Mouse (Mus musculus) left cerebral cortex, adult 11 months (tissue): Measurements from ENCODE around the gene Palld.

Experiments used
- DNase-seq: peaks from one replicate; pipeline ENCODE4 v3.0.0; 2022; ENCODE audit warnings: low spot score

Palld gene

DNA sequence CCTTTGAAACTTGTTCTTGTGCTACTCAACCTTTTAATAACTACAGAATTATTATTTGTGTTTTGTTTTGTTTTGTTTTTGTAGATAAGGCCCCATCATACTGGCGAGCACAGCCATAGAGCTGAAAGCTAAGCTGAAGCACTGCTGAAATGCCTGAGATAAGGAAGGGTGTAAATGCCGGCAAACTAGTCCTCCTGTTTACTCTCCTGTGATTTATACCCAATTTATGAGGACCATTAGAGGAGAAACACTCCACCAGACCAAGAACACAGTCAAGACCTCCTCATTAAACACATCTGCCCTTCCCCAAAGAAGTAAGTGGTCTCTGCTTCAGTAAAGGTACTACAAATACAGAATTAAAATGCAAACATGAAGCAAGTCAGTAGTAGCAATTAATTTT, 219.6 kb downstream of the Palld start:
- DNase-seq = no peak

DNA sequence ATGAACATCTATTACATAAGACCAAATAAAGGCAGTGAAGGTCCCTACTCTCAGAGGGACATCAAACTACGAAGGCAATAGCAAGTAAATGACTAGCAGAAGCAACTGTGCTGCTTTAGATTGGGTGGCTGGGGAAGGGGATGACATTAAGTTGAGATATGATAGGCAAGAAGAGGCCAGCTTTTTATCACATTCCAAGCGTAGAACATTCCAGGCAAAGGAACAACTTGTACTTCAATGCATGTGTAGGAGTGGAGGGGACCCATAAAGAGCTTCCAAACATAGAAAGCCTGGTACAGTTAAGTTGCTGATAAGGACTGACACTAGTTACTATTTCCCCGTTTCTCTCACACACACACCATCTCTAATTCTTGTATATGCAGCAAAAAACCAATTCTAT, 221.3 kb downstream of the Palld start:
- DNase-seq = no peak

DNA sequence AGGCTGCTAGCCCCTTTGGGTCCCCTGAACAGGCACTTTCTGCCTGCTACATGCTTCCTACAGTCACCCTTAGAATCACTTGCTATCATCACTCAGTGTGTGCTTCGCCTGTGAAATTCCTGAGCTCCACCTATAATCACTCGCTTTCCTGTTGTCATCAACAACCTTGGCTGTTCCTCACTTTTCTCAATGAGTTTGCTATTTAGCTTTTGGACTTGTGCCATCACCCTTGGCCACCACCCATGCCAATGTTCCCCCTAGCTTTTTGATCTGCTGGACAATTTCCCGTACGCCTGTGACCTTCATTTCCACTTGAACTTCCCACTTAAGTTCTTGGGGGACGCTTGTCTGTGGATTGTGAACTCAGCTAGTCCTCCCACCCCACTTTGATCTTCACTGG, 225.3 kb downstream of the Palld start:
- no peak for DNase-seq

DNA sequence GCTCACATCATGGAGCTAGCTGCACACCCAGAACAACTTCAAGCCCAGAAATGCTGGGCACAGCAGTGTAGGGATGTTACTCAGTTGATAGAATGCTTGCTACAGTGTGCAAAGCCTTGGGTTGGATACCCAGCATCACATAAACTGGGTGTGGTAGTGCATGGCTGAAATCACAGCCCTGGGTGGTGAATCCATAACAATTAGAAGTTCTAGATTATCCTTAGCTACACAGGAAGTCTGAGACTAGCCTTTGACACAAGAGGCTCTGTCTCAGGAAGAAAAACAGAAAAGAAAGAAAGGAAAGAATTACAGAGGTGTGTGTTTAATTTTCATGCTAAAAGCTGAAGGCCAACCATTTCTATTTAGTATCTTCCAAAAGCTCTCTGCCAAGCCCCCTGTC, 231.3 kb downstream of the Palld start:
- no peak for DNase-seq

DNA sequence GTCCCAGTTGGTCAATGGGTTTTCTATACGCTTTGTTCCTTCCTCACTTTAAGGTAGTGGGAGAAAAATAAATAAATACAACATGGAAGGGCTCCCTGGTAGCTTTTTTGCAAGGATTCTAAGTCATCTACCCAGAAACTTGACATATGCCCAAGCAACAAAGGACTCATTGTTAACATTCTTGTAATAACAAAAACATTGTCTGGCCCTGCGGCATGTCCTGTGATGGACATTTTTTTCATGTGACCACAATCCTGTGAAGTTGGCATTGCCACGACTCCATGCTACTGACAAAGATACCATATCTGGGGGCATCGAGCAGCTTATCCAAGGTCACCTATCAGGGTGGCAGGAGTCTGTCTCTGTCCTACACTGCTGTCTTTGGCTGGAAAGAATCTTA, 232.1 kb downstream of the Palld start:
- DNase-seq = no peak

DNA sequence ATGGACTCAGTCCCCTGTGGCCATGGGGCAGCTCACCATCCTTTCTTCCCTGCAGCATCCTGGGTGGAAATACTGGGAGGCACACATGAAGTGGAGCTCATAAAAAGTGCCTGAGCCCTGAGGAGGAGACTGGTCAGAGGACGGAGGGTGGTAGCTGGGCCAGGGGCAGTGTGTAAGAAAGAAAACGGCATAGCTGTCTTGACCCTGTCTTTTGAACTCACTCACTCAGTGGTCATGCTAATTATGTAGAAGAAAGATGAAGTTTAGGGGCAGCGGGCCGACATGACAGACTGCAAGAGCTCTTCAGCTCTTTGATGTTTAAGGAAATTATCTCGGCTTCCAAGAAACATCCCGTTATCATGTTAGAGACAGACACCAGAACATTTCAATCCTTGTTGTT, 235.6 kb downstream of the Palld start:
- DNase-seq = no peak

DNA sequence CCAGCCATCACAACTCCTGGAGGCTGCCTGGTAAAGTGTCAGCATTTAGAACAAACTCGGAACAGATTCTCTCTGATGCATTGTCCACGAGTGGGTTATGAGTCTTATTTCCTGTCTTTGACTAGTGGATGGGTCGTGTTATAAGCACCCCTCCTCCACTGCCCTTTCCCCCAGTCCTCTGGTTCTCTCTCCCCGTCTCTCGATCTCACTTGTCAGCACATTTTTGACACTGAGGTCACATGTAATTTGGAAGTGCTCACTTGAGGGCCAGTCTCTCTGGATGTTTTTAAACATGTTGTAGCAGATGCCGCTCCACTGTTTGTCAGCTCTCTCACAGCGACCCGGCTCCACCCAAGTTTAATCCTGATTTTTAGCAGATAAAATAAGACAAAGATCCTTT, 237.5 kb downstream of the Palld start:
- DNase-seq = no peak

DNA sequence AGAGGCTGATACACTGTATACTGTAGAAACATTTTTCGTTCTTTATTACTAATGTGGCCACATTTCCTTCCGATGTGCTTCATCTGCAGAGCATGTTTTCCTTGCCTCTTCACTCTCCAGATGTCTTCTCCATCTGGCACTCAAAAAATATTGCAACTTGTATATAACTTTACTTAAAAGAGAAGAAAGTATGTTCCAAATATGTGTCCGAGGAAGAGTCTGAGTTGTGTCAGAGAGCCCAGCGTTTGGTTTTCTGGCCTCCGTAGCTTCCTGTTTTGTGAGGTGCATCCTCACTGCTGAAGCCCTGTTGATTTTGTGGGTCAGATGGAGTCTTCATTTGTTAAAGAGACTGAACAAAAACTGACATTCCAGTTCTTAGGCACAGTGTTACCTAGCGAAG, 238.3 kb downstream of the Palld start:
- DNase-seq = no peak

DNA sequence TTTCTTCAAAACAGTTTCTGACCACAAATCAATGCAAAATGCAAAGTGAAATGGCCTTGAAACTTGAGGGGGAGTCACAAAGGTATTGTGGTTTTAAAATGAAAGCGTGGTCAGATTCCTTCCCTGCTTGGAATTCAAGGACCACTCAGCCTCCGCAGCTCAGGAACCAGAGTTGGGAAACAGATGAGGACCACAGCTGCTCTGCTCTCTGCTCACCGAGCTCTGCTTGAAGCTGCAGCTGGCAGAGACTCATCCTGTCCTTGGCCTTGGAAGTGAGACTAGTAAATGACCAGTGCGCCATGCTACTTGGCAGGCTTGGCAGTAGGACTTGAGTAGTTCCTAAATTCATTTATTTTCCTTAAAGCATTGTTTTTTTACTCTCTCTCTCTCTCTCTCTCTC, 239.7 kb downstream of the Palld start:
- DNase-seq = no peak

DNA sequence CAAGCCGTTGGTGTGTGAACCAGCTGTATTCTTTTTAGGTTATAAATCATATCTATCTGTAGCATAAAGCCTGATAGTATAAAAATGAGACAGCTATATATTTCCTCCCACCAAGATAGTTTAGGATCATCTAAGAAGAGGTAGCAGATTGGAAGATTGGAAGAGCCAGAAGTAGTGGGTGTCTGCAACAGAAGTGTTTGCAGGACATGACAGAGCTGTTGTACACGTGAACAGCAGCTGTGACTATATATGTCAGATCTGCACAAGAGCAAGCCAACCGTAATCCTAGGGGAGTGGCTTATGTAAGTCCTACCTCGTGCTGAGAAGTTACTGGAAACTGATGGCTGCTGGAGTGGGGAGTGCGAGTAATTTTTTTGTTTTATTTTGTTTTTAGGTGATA, 240.9 kb downstream of the Palld start:
- no peak for DNase-seq

DNA sequence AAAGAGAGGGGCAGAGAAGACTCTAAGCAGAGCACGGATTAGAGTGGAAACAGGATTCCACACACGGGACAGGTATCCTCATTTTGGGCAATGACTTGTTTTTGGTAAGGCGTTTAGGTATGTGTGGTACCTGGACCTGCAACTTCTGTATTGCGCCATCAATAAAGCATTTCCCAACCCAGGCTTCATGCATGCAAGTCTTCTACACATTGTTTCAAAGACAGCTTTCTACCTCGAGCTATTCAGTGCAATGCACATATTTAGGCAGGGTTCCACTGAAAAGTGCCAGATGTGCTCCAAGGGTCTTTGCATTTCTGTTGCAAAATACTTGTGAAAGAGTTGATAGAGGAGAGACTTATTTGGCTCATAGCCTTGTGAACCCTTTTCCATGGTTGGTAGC, 241.5 kb downstream of the Palld start:
- DNase-seq = no peak

DNA sequence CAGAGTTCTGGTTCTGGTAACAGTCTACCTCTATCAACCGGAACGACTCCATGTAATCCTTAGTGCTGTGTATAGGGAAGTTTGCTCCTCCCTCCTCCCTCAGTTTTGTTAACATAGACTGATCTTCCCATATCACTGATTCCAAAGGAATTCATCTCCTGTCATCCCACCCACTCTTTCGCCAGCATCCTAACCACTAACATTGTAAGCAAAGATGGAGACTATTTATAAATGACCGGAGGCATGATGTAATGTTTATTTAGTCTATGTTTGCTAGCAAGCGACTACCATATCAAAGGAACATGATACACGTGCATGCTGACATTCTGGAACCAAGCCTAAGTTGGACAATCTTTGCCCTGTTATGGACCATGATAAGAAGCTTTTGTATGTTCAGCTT, 250.5 kb downstream of the Palld start:
- no peak for DNase-seq

DNA sequence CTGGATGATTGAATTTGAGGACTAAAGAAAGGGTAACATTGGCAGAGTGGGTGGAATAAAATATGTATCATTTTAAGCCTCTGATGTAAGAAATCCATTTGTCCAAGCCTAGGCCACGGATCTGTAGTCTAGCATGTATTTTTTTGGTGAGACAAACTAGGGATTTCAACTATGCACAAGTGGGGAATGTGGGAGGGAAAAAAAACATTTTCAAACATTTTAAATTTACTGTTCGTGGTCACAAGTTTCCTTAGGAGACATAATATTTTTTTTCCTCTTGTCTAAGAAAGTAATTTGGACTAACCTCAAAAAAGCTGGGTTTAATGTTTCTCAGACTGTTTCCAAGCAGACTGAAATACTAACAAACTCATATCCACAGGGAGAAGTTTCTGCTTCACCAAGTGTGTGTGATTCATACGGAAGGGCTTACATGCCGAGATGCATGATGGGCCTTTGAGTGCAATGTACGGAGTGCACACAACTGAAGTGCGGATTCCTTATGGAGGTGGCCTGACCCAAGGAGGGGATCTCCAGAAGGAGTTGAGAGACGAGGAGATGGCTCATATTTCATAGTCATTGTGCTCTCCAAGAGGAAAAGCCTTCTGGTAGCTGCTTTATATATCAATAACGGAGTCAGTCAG, 256.2 kb downstream of the Palld start:
- no peak for DNase-seq

DNA sequence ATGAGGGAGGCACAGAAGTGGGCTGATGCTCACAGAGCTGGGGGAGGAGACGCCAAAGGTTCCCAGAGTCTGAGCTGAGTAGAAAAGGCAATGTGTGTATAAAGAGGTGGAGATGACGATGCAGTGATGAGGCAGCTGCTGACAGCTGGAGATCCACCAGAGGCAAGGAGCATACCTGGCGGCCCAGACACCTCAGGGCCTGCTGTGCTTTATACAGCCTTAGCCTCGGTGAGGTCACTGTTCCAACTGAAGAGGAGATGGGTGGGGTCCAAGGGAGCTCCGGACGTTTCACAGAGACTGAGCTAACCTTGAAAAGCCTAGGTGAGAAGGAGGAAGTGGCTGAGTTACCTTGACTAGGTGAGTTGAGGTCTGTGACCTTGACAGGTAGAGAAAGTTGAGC, 256.8 kb downstream of the Palld start:
- DNase-seq = no peak

DNA sequence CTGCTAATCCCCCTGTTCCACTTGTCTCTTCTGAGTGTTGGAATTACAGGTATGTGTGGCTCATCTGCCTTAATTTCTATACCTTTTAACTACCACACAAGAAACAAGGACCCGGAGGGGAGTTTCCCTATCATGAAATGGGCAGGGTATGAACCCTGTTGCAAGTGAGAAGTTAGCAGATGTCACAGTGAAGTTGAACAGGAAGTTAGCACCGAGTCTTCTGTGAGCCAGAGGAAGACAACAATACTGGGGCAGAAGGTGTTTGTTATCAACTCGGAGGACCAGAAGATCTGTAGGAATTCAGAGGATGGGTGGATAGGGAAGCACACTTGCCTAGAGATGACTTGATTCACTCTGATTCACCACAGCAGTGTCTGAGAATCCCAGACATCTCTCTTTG, 259.3 kb downstream of the Palld start:
- DNase-seq = no peak

DNA sequence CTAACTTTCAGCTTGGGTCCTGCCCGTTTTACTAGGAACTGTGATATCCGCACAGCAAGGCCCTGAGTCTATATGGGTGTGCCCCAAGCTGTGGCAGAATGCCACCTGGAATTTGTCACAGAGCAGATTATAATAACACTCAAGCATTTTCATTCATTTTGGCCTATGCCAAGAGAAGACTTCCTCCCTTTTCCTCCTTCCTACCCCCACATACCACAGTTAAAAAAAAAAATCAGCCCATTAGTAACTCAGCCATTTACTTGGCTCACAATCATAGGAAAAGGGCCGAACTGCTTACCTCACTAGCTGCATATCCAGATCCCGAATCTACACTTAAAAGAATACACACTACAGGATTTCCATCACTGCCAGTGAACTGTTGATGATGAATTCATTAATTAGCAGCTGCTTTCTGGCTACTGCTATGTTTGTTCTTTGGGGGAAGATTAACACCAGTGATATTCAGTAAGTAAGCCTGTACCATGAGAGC, 260.1 kb downstream of the Palld start:
- no peak for DNase-seq

DNA sequence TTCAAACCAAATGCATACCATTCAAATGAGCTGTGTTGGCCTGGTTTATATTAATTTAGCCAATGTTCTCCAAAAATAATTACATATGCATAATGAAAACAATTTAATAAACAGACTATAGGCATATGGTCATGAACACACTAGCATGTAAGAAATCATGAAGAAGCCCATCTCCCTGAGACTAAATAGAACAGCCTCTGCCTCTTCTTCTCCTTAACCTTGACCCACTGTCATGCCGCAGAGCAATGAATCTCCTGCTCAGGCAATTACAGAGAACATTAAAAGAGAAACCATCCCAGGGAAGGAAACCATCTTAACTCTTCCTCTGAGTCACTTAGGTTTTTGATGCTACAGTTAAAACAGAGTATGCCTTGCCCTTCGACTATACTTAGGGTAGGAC, 262.9 kb downstream of the Palld start:
- DNase-seq = no peak

DNA sequence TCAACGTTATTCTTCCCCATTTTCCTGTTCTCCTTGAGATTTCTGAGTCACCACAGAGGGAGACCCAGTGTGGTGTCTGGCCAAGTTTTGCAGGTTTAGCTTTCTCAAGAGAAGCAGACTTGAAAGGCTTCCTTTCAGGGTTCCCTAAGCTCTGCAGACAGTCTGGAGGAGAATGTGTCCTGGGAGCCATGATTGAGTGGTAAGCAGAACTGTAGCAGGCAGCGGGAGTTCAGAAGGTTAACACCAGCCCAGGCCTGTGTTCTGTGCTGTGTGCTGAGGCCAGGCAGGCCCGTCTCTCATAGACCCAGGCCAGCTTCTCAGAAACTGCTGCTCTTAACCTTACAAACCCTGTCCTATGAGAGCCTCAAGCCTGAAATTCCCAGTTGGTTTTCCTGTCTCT, 263.5 kb downstream of the Palld start:
- DNase-seq = no peak

DNA sequence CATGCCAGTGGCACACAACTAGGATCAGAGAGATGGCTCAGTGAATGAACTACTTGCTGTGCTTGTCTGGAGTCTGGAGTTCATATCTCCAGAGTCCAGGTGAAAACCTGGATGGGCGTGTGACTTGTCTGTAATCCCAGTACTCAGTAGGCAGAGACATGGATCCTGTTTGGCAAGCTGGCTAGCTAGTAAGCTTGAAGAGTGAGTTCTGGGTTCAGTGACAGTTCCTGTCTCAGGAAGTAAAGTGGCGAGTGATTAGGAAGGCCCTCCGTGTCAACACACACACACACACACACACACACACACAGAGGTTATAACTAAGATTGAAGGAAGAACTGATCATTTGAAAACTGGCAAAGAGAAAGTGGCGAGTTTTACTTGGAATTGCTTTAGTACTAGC, 264.8 kb downstream of the Palld start:
- DNase-seq = no peak

DNA sequence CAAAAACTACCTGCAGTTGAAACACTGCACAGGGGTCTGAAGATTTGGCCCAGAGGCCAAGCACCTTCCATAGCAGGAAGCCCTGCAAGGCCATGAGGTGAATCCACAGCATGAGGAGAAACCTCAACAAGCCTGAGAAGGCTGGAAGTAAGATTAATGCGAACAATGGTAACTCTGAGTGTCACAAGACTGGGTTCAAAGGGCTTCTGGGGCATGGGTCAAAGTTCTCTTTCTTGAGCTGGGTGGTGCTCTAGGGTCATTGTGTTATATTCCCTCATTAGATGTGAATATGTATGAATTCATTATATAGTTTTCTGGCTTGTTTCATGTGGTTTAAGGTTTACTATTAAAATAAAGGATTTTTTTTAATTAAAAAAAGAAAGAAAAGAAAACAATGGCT, 267.7 kb downstream of the Palld start:
- DNase-seq = no peak

DNA sequence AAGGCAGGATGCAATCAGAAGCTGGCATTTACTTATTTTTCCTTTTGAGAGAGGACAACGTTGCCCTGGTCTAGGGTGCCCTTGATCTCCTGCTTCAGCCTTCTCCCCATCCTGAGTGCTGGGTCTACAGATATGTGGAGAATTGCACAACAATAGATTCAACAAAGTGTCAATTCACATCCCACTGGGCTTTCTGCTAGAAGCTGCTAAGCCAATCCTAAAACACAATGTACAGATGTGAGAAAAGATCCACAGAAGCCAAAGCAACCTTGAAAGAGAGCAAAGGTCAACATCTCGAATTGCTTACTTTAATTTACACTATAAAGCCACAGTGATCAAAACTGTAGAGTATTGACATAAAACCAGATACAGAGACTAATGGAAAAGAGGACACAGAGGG, 270.2 kb downstream of the Palld start:
- DNase-seq = no peak

DNA sequence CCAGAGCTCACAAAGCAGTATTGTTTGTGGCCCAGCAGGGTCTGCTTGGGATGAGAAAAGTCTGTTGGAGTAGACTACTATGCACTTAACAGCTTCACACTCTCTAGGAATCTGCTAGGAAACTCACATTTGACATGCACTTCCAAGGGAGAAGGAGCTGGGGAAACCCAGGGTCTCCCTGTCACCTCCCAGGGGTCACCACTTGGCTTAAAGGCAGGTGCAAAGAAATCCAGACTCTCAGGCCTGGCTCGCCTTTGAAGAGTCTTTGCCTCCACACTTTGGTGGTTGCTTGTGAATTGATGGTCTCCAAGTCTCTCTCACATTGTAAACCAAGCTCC, 272.9 kb downstream of the Palld start:
- no peak for DNase-seq

DNA sequence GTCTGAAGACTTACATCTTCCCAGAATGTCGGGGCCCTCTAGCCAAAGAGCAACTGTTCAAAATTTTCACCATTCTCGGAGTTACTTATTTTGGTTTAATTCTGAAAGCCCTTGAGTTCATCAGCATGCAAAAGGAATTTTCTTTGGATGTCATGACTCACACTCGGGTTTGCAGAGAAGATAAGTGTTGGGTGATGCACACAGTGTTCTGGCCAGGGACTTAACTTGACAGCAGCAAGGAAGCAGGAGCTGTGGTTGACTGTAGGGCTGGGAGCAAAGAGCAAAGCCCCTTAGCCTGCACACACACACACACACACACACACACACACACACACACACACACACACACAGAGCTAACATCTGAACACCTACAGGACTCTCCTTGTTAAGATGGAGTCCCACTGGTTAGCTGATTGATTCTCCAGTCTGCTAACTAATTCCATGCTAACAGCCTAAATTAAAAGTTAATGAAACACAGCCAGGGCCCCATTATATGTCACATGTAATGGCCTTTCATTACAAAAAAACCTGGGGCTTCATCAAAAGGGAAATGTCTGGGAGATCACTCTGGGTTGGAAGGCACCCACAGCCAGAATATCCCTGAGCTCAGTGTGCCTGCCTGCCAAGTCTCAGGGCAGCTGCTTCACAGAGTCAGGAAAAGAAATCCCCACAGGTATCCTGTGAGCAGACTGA, 273.4 kb downstream of the Palld start:
- DNase-seq = no peak

DNA sequence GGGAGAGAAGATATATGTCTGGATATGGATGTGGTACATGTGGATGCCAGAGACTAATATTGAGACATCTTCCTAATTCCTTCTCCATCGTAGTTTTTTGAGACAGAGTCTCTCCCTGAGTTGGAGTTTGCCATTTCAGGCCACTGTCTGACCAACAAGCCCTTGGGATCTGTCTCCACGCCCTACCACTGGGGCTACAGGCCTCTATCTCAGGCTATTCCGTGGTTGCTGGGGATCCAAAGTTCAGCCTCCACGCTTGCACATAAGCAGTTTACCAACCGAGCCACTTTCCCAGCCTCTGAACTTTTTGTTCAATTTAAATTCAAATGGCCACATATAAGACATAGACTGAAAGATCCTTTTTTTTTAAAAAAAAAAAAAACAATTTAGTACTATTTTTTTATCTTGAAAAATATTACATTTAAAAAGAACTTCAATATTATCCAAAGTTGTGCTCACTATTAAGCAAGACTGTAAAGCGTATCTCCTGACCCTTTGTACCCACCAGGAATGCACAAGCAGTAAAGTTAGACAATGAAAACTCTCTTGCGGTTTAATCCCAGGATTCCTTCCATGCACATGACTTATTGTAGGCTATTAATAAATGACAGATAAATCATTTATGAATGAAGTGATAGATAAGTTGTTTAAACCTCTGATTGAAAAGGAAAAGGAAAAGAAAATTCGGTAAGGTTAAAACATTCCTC, 276.1 kb downstream of the Palld start:
- DNase-seq = no peak
